Mouse (Mus musculus) neural tube, embryonic 10.5 days (tissue): ENCODE measurements around the gene Otud6a.
"Not testable (repeated sequence)": the region's sequence is repeated elsewhere in the genome, so short reads cannot be mapped to it uniquely, and the experiment has no call there.

Source experiments
- DNase-seq: peaks from one replicate; pipeline ENCODE4 v3.0.0-alpha.2; 2017; ENCODE audit warnings: low spot score; ENCODE audit errors: extremely low spot score

Otud6a gene

GRCm38 (mm10) chrX:100428693-100429092, at the start of gene Otud6a:
Gene Otud6a, plus strand, starts transcription at chrX:100429013.
- DNase-seq, result no peak

GRCm38 (mm10) chrX:100389887-100390286, 38.9 kb upstream of the Otud6a start:
- DNase-seq, result no peak

- peak; percentile 25 for DNase-seq
These were observed 36.5 kb upstream of the Otud6a start for GRCm38 (mm10) chrX:100392304-100392703.

- DNase-seq, result no peak
These were observed 34.5 kb upstream of the Otud6a start for GRCm38 (mm10) chrX:100394223-100394861.

- DNase-seq, result no peak
These were observed 33.8 kb upstream of the Otud6a start for GRCm38 (mm10) chrX:100395026-100395425.

GRCm38 (mm10) chrX:100400900-100401299, 27.9 kb upstream of the Otud6a start:
- no peak for DNase-seq

GRCm38 (mm10) chrX:100401657-100402056, 27.2 kb upstream of the Otud6a start:
- DNase-seq, result no peak

GRCm38 (mm10) chrX:100409245-100409644, 19.6 kb upstream of the Otud6a start:
- DNase-seq, result no peak

GRCm38 (mm10) chrX:100432311-100432710, 3.5 kb downstream of the Otud6a start:
- DNase-seq, result peak; percentile 16

GRCm38 (mm10) chrX:100442617-100443016, 13.8 kb downstream of the Otud6a start, which contains the start of gene Awat2:
Gene Awat2, minus strand, starts transcription at chrX:100442717.
- not testable (repeated sequence) for DNase-seq

GRCm38 (mm10) chrX:100443532-100443931, 14.7 kb downstream of the Otud6a start:
- DNase-seq, result no peak

GRCm38 (mm10) chrX:100468047-100468446, 39.2 kb downstream of the Otud6a start:
- DNase-seq, result no peak

- no peak for DNase-seq
These were observed 41.3 kb downstream of the Otud6a start for GRCm38 (mm10) chrX:100470126-100470525.

- no peak for DNase-seq
These were observed 42.7 kb downstream of the Otud6a start for GRCm38 (mm10) chrX:100471491-100471890.

- no peak for DNase-seq
These were observed 46.9 kb downstream of the Otud6a start for GRCm38 (mm10) chrX:100475569-100476223.
